Mouse (Mus musculus) thymus, postnatal 0 days (tissue): ENCODE measurements at regions not wholly inside any gene's neighbourhood (a gene's known extent, or its start where the extent isn't known, plus 50 kb on each side); places are given as distances from the start of the nearest gene placed in this dataset.
"Not testable (repeated sequence)": the region's sequence is repeated elsewhere in the genome, so short reads cannot be mapped to it uniquely, and the experiment has no call there.

Experiments used
- DNase-seq: peaks from one replicate; pipeline ENCODE4 v3.0.0-alpha.2; 2015; ENCODE audit warnings: low spot score

DNA sequence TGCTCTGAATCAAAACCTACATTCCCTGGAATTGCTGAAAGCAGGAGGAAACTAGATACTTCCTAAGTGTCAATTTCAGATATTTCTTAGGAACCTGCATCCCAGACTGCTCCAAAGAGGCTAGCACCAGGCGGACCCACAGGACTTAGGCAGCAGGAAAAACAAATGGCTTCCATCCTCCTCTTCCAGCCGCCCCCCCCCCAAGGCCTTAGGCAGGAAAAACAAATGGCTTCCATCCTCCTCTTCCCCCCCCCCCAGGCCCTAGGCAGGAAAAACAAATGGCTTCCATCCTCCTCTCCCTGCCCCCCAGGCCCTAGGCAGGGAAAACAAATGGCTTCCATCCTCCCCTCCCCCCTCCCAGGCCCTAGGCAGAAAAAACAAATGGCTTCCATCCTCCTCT, 64.5 kb upstream of the Nap1l2 start:
- no peak for DNase-seq

DNA sequence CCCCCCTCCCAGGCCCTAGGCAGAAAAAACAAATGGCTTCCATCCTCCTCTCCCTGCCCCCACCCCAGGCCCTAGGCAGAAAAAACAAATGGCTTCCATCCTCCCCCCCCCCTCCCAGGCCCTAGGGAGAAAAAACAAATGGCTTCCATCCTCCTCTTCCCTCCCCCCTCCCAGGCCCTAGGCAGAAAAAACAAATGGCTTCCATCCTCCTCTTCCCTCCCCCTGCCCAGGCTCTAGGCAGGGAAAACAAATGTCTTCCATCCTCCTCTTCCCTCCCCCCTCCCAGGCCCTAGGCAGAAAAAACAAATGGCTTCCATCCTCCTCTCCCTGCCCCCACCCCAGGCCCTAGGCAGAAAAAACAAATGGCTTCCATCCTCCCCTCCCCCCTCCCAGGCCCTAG, 65.0 kb upstream of the Nap1l2 start:
- DNase-seq = not testable (repeated sequence)

DNA sequence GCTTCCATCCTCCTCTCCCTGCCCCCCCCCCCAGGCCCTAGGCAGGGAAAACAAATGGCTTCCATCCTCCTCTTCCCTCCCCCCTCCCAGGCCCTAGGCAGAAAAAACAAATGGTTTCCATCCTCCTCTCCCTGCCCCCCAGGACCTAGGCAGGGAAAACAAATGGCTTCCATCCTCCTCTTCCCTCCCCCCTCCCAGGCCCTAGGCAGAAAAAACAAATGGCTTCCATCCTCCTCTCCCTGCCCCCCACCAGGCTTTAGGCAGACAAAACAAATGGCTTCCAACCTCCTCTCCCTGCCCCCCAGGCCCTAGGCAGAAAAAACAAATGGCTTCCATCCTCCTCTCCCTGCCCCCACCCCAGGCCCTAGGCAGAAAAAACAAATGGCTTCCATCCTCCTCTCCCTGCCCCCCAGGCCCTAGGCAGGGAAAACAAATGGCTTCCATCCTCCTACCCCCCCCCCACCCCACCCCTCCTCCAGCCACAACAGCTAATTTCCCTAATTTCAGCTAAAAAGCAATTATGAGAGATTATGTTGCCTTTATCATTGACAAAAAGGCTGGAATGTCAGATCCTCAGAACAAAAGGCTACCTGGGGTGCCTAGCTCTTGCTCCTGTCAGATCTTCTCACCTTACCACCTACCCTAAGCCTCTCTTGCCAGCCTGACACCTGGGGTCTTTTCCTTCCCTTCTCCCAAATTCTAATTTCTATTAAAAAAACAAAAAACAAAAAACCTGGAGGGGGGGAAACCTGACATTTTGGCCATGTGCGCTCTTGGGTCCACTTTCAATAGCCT, 65.8 kb upstream of the Nap1l2 start:
- not testable (repeated sequence) for DNase-seq

DNA sequence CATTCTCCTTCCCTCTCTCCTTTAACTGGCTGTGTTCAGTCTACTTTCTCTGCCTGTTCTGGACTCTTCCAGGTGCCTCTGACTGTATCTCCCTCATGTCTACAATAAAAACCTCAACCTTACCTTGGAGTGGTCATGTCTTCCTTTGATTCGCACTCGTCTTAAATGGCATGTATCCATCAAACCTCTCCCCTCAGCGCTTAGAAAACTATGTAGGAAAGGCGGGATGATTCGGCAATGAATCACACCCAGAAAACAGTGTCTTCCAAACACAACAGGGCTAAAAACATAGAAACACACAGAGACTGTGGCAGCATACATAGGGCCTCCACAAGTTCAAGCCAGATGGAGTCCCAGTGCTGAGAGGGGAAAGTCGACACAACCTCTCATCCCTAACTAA, 66.4 kb upstream of the Nap1l2 start:
- no peak for DNase-seq

DNA sequence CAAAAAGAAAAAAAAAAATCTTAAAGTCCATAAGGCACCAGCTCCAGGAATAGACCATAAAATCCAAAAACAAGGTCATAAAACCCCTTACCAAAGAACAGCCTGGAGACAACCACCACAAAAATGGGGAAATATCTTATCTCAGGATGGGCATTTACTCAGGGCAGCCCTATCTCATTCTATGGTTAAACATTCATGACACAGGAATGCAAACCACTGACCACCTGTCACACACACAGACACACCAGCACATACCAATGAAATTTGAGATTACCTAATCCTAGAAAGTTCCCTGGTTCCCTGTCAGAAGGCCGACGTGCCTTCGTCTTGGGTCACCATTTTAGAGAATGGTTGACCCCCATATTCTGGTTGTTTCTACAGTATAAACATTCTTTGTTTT, 66.3 kb upstream of the Cdx4 start:
- no peak for DNase-seq

DNA sequence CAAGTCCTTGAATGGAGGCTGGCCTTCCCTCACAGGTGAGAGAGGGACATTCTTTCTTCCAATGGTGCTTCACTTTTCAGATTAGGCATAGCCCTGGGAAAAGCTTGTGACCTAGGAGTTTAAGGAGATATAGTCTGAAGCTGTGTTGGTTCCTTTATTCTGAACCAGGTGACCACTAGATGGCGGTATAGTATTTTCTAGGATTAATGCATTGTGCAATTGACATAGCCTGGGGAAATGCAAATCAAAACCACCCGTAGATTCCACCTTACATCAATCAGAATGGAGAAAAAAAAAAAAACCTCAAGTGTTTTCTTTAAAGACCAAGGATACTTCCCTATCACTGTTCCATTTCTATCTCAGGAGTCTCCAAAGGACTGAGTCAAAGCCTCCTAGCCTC, 61.3 kb upstream of the Cdx4 start:
- DNase-seq = peak; percentile 9
